Mouse (Mus musculus): ENCODE data around the gene Unc79. TPM values are rescaled to one million over a fixed set of nuclear protein-coding genes. Genes with fewer than 3 reads are reported as not detected.

Gene Unc79
- polyA plus RNA-seq, 1 experiment from 2014 or later: 8.3 TPM

- WGBS: 68% methylated on average over 4 of the region's 4 CpGs
- H3K9ac ChIP-seq (replicated peaks): no peak overlapping the region
Observed at GRCm38 (mm10) chr12:103044422-103044821, 95.8 kb downstream of the Unc79 start.

DNA sequence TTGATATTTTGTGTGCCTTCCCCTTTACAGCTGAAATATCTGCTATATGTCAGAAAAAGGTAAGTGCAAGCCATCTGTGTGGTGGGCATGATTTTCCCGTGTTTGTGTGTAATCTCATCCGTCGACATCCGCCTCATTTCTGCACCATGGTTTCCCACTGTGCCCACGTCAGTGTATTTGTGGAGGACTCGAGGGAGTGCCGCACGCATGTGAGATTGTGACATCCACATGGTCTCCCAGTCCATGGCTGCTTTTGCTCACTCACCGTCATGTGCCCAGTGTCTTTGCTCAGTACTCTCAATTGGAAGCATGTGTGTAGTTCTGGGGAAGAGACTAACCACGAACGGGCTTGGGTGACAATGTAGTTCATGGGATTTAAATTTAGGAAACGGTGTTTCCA, 101.2 kb downstream of the Unc79 start:
- H3K27me3 ChIP-seq: no peaks in the 10 kb centered on the region
- H3K4me1 ChIP-seq (replicated peaks): no peaks in the 10 kb centered on the region
- H3K4me2 ChIP-seq (replicated peaks): no peak overlapping the region
- H3K9me3 ChIP-seq: no peaks in the 10 kb centered on the region
- no peak overlapping the region for H3K27ac ChIP-seq
- 93% methylated on average over 12 of the region's 12 CpGs for WGBS
- no peak overlapping the region for H3K9ac ChIP-seq (replicated peaks)
- H3K36me3 ChIP-seq: peaks cover 48% of the 10 kb centered on the region
- no peak for ATAC-seq
- H3K4me3 ChIP-seq (replicated peaks): no peak overlapping the region

More at GRCm38 (mm10) chr12:103044422-103044821, 95.8 kb downstream of the Unc79 start:
- Histone ChIP-seq H3K4me3 (replicated peaks) (no peak overlapping the region), H3K4me2 (replicated peaks) (no peak overlapping the region), H3K27ac (no peak overlapping the region), H3K36me3 (peaks cover 34% of the 10 kb centered on the region), H3K9me3 (no peaks in the 10 kb centered on the region; the same call in 1 of the 2 replicates), H3K27me3 (no peaks in the 10 kb centered on the region), H3K4me1 (replicated peaks) (no peaks in the 10 kb centered on the region; the same call in 1 of the 2 replicates)
- ATAC-seq: no peak

- 0 out of 2 replicates have a peak, but pooled peaks have one; percentile 29 for ATAC-seq
- H3K4me3 ChIP-seq (replicated peaks): no peak overlapping the region
- WGBS: 81% methylated on average over 21 of the region's 21 CpGs
Observed at GRCm38 (mm10) chr12:103059321-103060053, 110.8 kb downstream of the Unc79 start.

DNA sequence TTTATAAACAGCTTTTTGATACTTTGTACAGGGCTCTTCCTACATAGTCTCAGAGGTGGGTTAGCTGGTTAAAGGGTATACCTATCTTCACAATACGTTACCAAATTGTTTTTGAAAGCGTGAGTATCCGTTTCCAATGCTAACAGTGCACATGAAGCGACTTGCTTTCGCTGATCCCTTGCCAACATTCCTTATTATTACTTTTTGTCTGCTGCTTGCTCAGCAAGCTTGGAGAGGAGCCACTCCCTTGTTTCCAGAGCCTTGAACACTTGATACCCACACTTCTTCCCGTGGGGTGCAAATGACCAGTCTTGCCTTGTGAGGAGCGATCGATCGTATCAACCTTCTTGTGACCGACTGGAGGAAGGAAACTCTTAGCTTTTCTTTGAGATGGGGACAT, 112.1 kb downstream of the Unc79 start:
- Histone ChIP-seq H3K27ac (no peak overlapping the region), H3K27me3 (no peaks in the 10 kb centered on the region), H3K36me3 (peaks cover 16% of the 10 kb centered on the region), H3K9ac (replicated peaks) (no peak overlapping the region), H3K4me3 (replicated peaks) (no peak overlapping the region), H3K9me3 (no peaks in the 10 kb centered on the region), H3K4me2 (replicated peaks) (no peak overlapping the region), H3K4me1 (replicated peaks) (peaks cover 13% of the 10 kb centered on the region)
- no peak for ATAC-seq
- 88% methylated on average over 10 of the region's 10 CpGs for WGBS

More at GRCm38 (mm10) chr12:103059321-103060053, 110.8 kb downstream of the Unc79 start:
- no peak overlapping the region for H3K27ac ChIP-seq
- no peak overlapping the region for H3K9ac ChIP-seq (replicated peaks)
- peaks cover 16% of the 10 kb centered on the region for H3K36me3 ChIP-seq
- H3K4me1 ChIP-seq (replicated peaks): peaks cover 13% of the 10 kb centered on the region
- H3K9me3 ChIP-seq: no peaks in the 10 kb centered on the region
- H3K4me2 ChIP-seq (replicated peaks): no peak overlapping the region
- H3K27me3 ChIP-seq: no peaks in the 10 kb centered on the region

DNA sequence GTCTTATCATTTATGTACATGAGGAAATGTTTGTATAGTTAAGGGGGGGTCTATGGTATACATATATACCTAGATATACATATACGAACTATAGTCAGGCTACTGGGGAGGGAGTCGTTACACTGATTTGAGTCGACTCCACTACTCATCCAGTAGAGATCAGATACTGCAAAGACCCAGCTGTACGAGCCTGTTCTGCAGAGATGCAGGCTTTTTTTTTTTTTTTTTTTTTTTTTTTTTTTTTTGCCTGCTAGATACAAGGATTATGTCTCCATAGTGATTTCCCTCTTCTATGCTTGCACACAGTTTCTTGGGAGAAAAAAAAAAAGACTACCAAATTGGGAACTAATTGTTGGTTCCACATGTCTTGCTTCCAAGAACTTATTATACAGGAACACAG, 113.5 kb downstream of the Unc79 start:
- Histone ChIP-seq H3K27me3 (no peaks in the 10 kb centered on the region), H3K9ac (replicated peaks) (no peak overlapping the region), H3K27ac (no peak overlapping the region), H3K4me2 (replicated peaks) (no peak overlapping the region), H3K36me3 (peaks cover 16% of the 10 kb centered on the region), H3K4me3 (replicated peaks) (no peak overlapping the region), H3K4me1 (replicated peaks) (peaks cover 9% of the 10 kb centered on the region), H3K9me3 (no peaks in the 10 kb centered on the region)
- 0 out of 2 replicates have a peak, but pooled peaks have one; percentile 48 for ATAC-seq
- 41% methylated on average over 4 of the region's 4 CpGs for WGBS

- Histone ChIP-seq H3K9ac (replicated peaks) (no peak overlapping the region), H3K27ac (no peak overlapping the region), H3K4me2 (replicated peaks) (no peak overlapping the region), H3K4me3 (replicated peaks) (no peak overlapping the region), H3K4me1 (replicated peaks) (peaks cover 5% of the 10 kb centered on the region), H3K27me3 (no peaks in the 10 kb centered on the region), H3K36me3 (peaks cover 28% of the 10 kb centered on the region), H3K9me3 (no peaks in the 10 kb centered on the region)
- WGBS: 18% methylated on average over 3 of the region's 3 CpGs
- ATAC-seq: peak; percentile 62; the same call in 1 of the 2 replicates
Observed at GRCm38 (mm10) chr12:103064944-103065343, 116.3 kb downstream of the Unc79 start.

DNA sequence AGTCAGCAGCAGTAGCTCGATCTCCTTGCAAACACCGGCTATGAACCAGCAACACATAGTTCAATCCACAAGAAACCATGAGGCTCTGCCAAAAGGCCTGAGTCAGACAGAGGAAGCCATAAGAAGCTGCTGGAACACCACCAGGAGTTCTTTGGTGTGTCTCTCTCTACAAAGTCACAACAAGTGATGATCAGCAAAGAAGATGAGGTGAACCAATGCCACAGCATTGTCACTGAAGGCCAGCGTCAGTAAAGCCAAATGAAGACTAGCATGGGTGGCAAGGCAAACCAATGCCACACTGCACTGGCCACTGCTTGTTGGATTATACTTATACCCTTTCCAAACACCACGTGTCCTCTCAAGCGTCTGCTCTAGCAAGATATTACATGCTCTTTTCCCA, 119.5 kb downstream of the Unc79 start:
- Histone ChIP-seq H3K4me2 (replicated peaks) (no peak overlapping the region), H3K27ac (no peak overlapping the region), H3K9ac (replicated peaks) (no peak overlapping the region), H3K36me3 (peaks cover 46% of the 10 kb centered on the region), H3K9me3 (no peaks in the 10 kb centered on the region), H3K4me3 (replicated peaks) (no peak overlapping the region), H3K27me3 (no peaks in the 10 kb centered on the region), H3K4me1 (replicated peaks) (no peaks in the 10 kb centered on the region)
- 93% methylated on average over 5 of the region's 5 CpGs for WGBS
- no peak for ATAC-seq

DNA sequence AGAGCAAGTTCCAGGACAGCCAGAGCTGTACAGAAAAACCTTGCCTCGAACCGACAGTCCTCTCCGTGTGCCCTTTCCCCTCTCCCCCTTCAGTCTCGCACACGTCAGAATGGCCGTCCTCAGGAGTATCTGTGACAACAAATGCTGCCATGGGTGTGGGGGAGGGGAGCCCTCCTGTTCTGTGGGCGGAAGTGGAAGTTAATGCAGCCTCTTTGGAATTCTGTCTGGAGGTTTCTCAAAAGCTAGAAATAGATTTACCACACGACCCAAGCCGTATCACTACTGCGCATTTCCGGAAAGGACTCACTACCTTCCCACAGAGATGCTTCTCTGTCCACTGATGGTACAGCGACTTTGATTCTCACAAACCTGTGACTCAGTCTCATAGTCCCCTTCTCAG, 120.9 kb downstream of the Unc79 start:
- H3K4me2 ChIP-seq (replicated peaks): no peak overlapping the region

DNA sequence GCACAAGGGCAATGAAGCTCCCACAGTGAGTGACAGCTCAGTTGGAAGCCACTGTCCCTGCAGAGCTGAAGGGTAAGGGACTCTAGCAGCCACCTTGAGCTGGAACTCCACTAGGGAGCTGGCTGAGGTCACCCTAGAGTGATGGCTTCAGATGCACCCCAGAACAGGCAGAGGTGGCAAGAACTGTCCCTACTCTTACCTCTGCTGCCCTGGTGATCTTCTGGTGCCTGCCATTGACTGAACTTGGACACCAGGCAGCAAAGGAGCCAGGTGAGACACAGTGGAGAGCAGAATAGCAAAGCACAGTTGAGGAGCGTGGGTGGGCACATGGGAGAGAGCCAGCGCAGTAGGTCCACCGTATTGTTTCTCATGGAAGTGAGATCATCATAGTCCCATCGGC, 125.3 kb downstream of the Unc79 start:
- Histone ChIP-seq H3K27ac (no peak overlapping the region), H3K36me3 (peaks cover 45% of the 10 kb centered on the region), H3K4me2 (replicated peaks) (no peak overlapping the region), H3K4me1 (replicated peaks) (no peaks in the 10 kb centered on the region), H3K27me3 (no peaks in the 10 kb centered on the region), H3K4me3 (replicated peaks) (no peak overlapping the region), H3K9me3 (no peaks in the 10 kb centered on the region), H3K9ac (replicated peaks) (no peak overlapping the region)
- no peak for ATAC-seq
- WGBS: 95% methylated on average over 4 of the region's 4 CpGs

More for the DNA sequence above, 120.9 kb downstream of the Unc79 start:
- no peaks in the 10 kb centered on the region for H3K9me3 ChIP-seq
- WGBS: 67% methylated on average over 12 of the region's 12 CpGs
- no peaks in the 10 kb centered on the region for H3K4me1 ChIP-seq (replicated peaks)
- no peaks in the 10 kb centered on the region for H3K27me3 ChIP-seq
- H3K27ac ChIP-seq: no peak overlapping the region
- no peak overlapping the region for H3K4me3 ChIP-seq (replicated peaks)
- no peak overlapping the region for H3K9ac ChIP-seq (replicated peaks)
- H3K36me3 ChIP-seq: peaks cover 46% of the 10 kb centered on the region
- no peak for ATAC-seq

GRCm38 (mm10) chr12:103078751-103079150, 130.1 kb downstream of the Unc79 start:
- Histone ChIP-seq H3K4me3 (replicated peaks) (no peak overlapping the region), H3K9me3 (no peaks in the 10 kb centered on the region), H3K9ac (replicated peaks) (no peak overlapping the region), H3K27ac (no peak overlapping the region), H3K4me1 (replicated peaks) (0 out of 2 replicates have a peak, but pooled peaks cover 3% of the 10 kb centered on the region), H3K4me2 (replicated peaks) (no peak overlapping the region), H3K27me3 (no peaks in the 10 kb centered on the region), H3K36me3 (peaks cover 23% of the 10 kb centered on the region)
- WGBS: 35% methylated on average over 7 of the region's 7 CpGs
- no peak for ATAC-seq

DNA sequence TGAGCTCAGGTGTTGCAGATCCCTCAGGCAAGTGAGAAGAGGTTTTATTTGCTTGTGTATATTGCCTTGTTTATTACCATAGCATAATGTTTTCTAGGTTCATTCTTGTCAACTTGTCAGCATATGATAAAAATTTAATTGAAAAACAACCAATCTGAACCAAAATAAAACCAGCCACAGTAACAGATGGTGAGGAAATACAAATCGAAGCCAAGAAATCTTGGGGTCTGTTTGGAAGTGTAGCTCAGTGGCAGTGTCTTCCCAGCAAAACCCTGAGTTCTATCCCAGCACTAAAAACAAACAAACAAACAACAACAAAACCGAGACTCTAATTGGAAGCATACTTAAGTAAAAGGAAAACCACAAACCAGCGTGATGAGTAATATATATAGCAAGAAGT, 131.4 kb downstream of the Unc79 start:
- Histone ChIP-seq H3K4me1 (replicated peaks) (0 out of 2 replicates have a peak, but pooled peaks cover 3% of the 10 kb centered on the region), H3K27ac (no peak overlapping the region), H3K9ac (replicated peaks) (no peak overlapping the region), H3K27me3 (no peaks in the 10 kb centered on the region), H3K4me2 (replicated peaks) (no peak overlapping the region), H3K4me3 (replicated peaks) (no peak overlapping the region), H3K36me3 (peaks cover 23% of the 10 kb centered on the region), H3K9me3 (no peaks in the 10 kb centered on the region)
- 91% methylated on average over 3 of the region's 3 CpGs for WGBS
- ATAC-seq: no peak

- no peak for ATAC-seq
- WGBS: 88% methylated on average over 6 of the region's 6 CpGs
- no peak overlapping the region for H3K27ac ChIP-seq
- no peaks in the 10 kb centered on the region for H3K9me3 ChIP-seq
- H3K4me1 ChIP-seq (replicated peaks): no peaks in the 10 kb centered on the region
- H3K36me3 ChIP-seq: peaks cover 57% of the 10 kb centered on the region
- no peaks in the 10 kb centered on the region for H3K27me3 ChIP-seq
- H3K4me2 ChIP-seq (replicated peaks): no peak overlapping the region
- no peak overlapping the region for H3K4me3 ChIP-seq (replicated peaks)
- no peak overlapping the region for H3K9ac ChIP-seq (replicated peaks)
Observed at GRCm38 (mm10) chr12:103091831-103092230, 143.2 kb downstream of the Unc79 start.
